Mouse (Mus musculus) T-helper 17 cell (primary cell): ENCODE data around the gene Tmem150c.

Experiments used
- in situ Hi-C, 2 experiments: fragments of 300-600 bp; cut with MboI, MseI; formaldehyde crosslinking; loops; 1 replicate in 1 of 2; 2 replicates in 1 of 2; pipeline ENCODE4 v1.15.1; 2025; ENCODE audit warnings: high pct_unique_total_duplicates in 2 of 2

Tmem150c gene

DNA sequence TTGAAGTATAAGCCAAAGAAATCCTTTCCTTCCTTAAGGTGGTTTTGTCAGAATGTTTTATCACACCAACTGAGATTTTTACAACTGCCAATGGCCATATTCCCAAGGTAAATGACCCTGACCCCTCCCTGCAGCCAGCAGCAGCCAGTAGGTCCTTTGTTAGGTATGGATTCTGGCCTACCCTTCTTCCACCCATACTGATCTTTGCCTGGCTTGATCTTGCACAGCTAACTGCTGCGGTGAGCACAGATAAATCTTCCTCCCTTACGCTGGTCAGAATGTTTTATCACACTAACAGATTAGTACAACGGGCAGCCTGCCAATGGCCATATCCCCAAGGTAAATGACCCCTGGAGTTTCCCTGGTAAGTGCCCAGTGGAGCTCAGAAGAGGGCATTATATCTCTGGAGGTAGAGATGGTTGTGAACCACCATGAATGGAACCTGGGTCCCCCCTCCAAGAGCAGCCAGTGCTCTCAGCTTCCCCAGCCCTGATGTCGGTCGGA is 103.7 kb downstream of the Tmem150c start:
- in situ Hi-C loops = no loop called here

DNA sequence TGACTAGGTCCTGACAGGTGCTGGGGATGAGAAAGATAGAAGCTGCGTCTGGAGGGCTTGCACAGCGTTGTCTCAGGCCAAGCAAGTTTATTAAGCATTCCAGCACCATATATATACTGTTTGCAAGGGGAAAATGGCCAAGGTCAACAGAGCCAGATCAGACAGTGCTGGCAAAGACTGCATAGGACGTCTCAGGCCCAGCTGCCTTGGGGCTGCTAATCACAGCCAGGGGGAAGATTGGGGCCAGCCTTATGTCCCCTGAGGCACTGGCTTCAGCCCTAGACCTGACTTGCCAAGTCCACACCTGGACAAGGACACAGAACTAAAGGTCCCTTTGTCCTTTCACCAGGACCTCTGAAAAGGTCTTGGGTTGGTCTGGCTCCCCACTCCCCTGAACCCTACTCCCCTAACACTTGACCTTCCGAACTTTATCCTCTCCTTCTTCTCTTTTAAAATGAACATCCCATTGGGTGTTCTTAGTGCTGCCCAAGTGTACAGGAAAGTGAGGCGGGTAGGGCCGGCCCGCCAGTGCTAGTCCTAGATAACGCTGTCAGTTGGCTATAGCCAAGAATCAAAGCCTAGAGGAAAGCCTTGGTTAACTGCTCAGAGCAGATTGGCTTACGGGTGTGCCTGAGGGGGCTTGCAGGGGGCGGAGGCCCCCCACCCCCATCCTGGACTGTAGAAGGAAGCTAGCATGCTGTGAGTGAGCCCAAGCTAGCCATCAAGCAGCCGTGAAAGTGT is 104.6 kb downstream of the Tmem150c start:
- in situ Hi-C loops = no loop called here

DNA sequence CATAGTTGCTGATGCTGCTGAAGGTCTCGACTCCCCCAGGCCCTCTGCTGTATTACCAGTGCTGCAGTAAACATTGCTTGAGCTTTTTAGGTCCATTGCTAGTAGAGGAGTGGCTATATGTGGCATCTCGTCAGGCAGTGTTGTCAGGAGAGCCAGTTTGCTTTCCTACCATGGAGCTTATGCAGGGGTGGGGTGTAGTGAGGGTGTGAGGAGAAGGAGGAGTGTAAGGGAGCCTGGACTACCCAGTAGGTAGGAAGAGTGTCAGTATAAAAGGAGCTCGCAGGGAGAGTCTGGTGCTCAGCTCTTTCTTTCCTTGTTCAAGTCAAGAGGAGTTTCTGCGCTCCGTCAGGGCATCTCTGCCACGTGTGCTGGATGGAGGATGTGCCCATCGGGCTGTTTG is 106.9 kb downstream of the Tmem150c start:
- in situ Hi-C loops = no loop called here

DNA sequence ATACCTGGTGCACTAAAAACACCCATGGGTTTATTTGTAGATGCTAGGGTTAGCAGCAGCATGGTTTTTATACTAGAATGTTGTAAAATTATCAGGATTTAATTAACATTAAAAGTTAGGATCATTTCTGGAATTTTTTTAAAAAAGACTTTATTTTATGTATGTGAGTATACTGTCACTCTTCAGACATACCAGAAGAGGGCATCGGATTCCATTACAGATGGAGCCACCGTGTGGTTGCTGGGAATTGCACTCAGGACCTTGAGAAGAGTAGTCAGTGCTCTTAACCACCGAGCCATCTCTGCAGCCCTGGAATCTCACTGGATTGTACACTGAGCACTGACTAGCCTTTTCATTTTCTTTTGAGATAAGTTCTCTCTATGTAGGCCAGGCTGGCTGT is 109.7 kb downstream of the Tmem150c start:
- in situ Hi-C loops = loop anchor here (10.0 to 25.0 kb wide), 2 partner anchors 345 to 788 kb away; no protein-coding TSS in a partner anchor

DNA sequence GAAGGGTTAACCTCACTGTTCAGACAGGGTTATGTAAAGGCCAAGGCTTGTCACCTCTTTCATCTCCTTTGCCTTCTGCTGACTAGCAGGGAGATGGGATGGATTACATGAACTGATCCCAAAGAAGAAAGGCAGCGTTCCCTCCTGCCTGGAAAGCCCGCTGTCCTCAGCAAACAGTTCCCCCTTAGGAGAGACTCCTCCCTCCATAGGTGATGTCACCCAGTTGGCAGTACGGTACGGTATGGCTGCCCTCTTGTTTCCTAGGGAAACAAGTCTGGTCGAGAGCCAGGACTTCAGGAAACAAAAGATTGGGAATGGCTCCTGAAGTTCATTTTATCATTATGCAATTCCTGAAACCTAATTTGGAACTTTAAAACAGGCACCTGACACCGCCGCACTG is 111.7 kb downstream of the Tmem150c start:
- in situ Hi-C loops = loop anchor here (10.0 to 25.0 kb wide), 2 partner anchors 347 to 786 kb away; no protein-coding TSS in a partner anchor

GRCm38 (mm10) chr5:100047143-100047640 is 112.4 kb downstream of the Tmem150c start:
- in situ Hi-C loops = loop anchor here (10.0 to 25.0 kb wide), 2 partner anchors 348 to 785 kb away; no protein-coding TSS in a partner anchor

GRCm38 (mm10) chr5:100046096-100046495 is 113.5 kb downstream of the Tmem150c start:
- in situ Hi-C loops = loop anchor here (10.0 to 25.0 kb wide), 2 partner anchors 349 to 784 kb away; no protein-coding TSS in a partner anchor

GRCm38 (mm10) chr5:100044621-100045020 is 115.0 kb downstream of the Tmem150c start:
- in situ Hi-C loops = loop anchor here (10.0 to 25.0 kb wide), 2 partner anchors 350 to 782 kb away; no protein-coding TSS in a partner anchor

DNA sequence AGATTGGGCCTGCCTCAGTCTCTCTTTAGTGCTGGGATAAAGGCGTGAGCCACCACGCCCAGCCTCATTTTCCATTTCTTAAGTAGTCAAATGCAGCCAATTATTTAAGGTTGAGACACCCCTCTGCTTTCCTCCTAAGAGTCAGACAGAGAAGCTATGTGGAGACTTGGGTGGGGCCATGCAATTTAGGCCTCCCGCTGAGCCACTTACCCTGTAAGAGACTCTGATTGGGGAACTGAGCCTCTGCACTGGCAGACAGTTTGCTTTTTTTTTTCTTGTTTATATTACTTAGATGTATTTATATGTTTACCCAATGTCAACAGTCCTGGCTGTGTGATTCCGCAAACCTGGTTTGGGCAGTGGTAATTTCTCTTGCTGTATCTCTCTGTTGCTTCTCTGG is 115.6 kb downstream of the Tmem150c start:
- in situ Hi-C loops = loop anchor here (10.0 to 25.0 kb wide), 2 partner anchors 351 to 782 kb away; no protein-coding TSS in a partner anchor

GRCm38 (mm10) chr5:100043361-100043760 is 116.2 kb downstream of the Tmem150c start:
- in situ Hi-C loops = loop anchor here (10.0 to 25.0 kb wide), 2 partner anchors 351 to 781 kb away; no protein-coding TSS in a partner anchor

- in situ Hi-C loops = loop anchor here (10.0 to 25.0 kb wide), 2 partner anchors 352 to 780 kb away; no protein-coding TSS in a partner anchor
These were observed 117.1 kb downstream of the Tmem150c start for GRCm38 (mm10) chr5:100042467-100042866.

GRCm38 (mm10) chr5:100041272-100041671 is 118.3 kb downstream of the Tmem150c start:
- in situ Hi-C loops = loop anchor here (10.0 to 25.0 kb wide), 2 partner anchors 354 to 779 kb away; no protein-coding TSS in a partner anchor

GRCm38 (mm10) chr5:100040281-100040784 is 119.3 kb downstream of the Tmem150c start:
- in situ Hi-C loops = loop anchor here (10.0 to 25.0 kb wide), 2 partner anchors 354 to 778 kb away; no protein-coding TSS in a partner anchor

DNA sequence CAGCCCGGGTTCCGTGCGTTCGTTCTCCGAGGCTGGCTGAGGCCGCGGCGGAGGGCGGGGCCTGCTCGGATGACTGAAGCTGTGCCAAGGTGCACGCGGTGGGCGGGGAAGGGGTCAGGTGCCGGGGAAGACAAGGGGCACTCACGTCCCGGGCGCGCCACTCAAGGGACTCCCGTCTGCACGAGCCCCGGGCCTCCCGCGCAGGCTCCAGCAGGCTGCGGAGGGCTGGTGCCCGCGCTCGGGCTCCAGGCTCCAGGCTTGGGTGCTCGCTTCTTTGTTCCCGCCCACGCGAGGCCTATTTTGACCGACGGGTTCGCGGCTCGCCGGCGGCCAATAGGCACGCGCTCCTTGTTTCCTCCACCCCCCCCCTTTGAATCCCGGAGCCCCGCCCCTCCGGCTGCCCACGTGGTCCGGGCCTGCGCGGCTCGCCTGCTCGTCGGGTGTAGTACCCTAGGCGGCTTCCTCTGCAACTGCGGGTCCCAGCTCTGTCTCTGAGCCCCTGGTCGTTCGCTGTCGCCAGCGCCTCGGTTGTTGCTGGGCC is 119.9 kb downstream of the Tmem150c start, which contains the start of the genes Hnrnpdl and Enoph1:
TSS of gene Hnrnpdl (minus strand) at position 63 of the 541 bp plus-strand sequence.
TSS of gene Enoph1 (plus strand) at position 384 of the 541 bp plus-strand sequence.
- in situ Hi-C loops = loop anchor here (5.0 to 25.0 kb wide), 3 partner anchors 57 to 777 kb away; no protein-coding TSS in a partner anchor

DNA sequence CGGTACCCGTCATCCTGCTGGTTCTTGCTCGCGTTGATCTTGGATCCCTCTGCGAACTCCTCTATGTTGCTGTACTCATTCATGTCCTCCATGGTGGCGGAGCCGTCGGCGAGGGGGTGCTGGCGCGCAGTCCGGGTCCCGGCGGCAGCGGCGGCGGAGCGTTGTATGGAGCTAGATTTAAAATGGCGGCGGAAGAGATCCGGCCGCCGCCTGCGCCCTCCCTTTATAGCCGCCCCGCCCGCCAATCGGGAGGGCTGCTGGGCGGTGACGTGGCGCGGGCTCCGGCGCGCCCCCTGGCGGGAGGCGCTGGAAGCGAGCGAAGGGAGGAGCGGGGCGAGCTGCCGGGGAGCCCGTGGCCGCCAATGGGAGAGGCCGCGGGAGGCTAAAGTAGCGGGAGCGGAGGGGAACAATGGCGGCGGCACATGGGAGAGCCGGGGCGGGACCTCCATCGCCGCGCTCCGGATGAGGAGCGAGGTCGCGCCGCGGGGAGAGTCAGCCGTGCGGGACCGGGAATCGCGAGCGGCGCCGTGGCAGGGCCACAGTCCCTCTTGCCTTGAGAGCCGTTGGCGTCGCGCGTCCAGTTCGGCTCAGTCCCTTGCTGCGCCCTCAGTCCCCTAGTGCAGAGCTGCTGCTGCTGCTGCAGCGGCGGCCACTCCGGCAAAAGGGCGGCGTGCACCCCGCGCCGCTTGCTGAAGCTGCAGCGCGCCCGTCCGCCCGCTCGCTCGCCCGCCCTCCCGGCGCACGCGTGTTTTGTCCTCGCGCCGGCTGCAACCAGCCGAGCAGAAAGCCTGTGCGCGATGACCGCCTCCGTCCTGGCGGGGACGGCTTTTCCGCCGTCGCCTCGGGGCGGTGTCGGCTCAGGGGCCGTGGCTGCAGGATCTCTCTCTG is 120.7 kb downstream of the Tmem150c start:
- in situ Hi-C loops = loop anchor here (5.0 to 25.0 kb wide), 2 partner anchors 57 to 777 kb away; no protein-coding TSS in a partner anchor

- in situ Hi-C loops = loop anchor here (5.0 to 25.0 kb wide), 2 partner anchors 56 to 776 kb away; no protein-coding TSS in a partner anchor
These were observed 121.5 kb downstream of the Tmem150c start for GRCm38 (mm10) chr5:100037965-100038713.

DNA sequence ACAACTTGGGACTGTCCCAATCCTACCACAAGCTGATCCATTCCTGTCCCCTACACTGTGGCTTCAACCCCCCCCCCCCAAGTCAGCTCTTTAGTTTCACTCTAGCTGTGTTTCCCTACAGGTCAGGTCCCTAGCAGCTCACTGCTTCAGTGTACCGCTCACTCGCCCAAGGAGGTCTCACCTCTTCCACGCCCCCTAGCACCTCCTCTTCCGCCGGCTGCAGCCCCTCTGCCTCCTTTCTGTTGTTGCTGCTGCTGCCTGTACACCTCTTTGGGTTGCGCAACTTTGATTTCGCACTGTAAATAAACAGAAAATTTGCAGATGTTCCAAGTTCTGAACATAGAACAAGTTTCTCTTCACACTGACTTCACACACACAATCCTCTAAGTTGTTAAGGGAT is 122.9 kb downstream of the Tmem150c start:
- in situ Hi-C loops = loop anchor here (5.0 to 25.0 kb wide), 2 partner anchors 54 to 774 kb away; no protein-coding TSS in a partner anchor

GRCm38 (mm10) chr5:100035950-100036349 is 123.7 kb downstream of the Tmem150c start:
- in situ Hi-C loops = loop anchor here (5.0 to 25.0 kb wide), 2 partner anchors 54 to 774 kb away; no protein-coding TSS in a partner anchor

DNA sequence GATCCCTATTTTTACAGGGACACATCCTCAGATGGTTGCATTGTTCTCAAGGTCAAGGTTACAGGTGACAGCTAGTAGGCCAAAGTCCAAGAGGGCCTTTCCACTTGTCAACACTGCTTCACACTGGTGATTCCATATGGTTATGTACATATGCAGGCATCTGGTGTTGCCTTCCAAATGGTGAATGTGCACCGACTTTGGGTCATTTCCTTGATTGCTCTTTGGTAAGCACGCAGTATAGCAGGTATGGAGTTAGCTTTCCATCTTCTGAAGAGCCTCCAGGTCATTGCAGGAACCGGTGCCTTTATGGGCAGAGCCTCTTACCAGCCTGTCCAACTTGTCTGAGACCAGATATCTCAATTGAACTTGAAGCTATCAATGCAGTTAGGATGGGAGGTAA is 127.0 kb downstream of the Tmem150c start:
- in situ Hi-C loops = loop anchor here in 1 of 2 experiments (25.0 kb wide), 1 partner anchor 770 kb away; no protein-coding TSS in a partner anchor
